ENCODE assay signal across 8 mouse cellular contexts in genomic region chr3:90292345-90293275, GRCm38 (mm10). TPM values are rescaled to one million over a fixed set of nuclear protein-coding genes. Genes with fewer than 3 reads are reported as not detected.
DNase-seq lines count a peak whose midpoint lies in the region; ATAC-seq lines count a peak whose summit lies in the region.

Gene Gatad2b, plus strand, starts transcription at chr3:90293178.

- intact Hi-C loops in left cerebral cortex, postnatal 14 days (cut with DNase I) = loop anchor here (5.0 kb wide), 1 partner anchor 80 kb away; no protein-coding TSS in a partner anchor

- peak; percentile 99 for ATAC-seq in intestine, embryonic 14.5 days (replicated peaks; ENCODE audit: low FRiP score, low TSS enrichment, low read depth)

- no peaks in the 10 kb centered on the region for H3K36me3 ChIP-seq in intestine, embryonic 14.5 days (ENCODE audit: control insufficient read depth, insufficient read depth, low read length)

- WGBS in intestine, embryonic 14.5 days = under 1% methylated on average over 45 of the region's 47 CpGs

- H3K4me2 ChIP-seq in intestine, embryonic 14.5 days (ENCODE audit: low read length) = peak within 1 kb of the TSS; percentile 91

- peak within 1 kb of the TSS; percentile 77 for H3K9ac ChIP-seq in intestine, embryonic 14.5 days (ENCODE audit: low read length)

- peak within 1 kb of the TSS; percentile 74 for H3K4me3 ChIP-seq in intestine, embryonic 14.5 days (ENCODE audit: low read depth, low read length)

- DNase-seq in adrenal gland, adult 18-20 months (ENCODE audit: low spot score in 2 of 2) = peak; percentile 94 to 96
- DNase-seq in embryo, embryonic 11 days = peak; percentile 99
- peak; percentile 99 for DNase-seq in gastrocnemius, postnatal 25 days
- DNase-seq in intestine, embryonic 14.5 days (ENCODE audit: low spot score) = peak; percentile 100
- peak; percentile 99 to 100 for DNase-seq in left cerebral cortex, postnatal 14 days (ENCODE audit: low spot score in 2 of 2)
- peak; percentile 100 for DNase-seq in mesoderm, embryonic 11.5 days (ENCODE audit: low read depth, low spot score)
- DNase-seq in right cerebral cortex, postnatal 36 days (ENCODE audit: low spot score in 2 of 2) = peak; percentile 99
- peak; percentile 99 for DNase-seq in yolk sac, embryonic 10.5 days (ENCODE audit: low spot score)

- H3K9me3 ChIP-seq in intestine, embryonic 14.5 days (ENCODE audit: control insufficient read depth, low read length) = no peaks in the 10 kb centered on the region

- peak within 1 kb of the TSS; percentile 96 for H3K27ac ChIP-seq in intestine, embryonic 14.5 days (ENCODE audit: low read depth)

- H3K27me3 ChIP-seq in intestine, embryonic 14.5 days (replicated peaks; ENCODE audit: control insufficient read depth, insufficient read depth, low read length) = no peaks in the 10 kb centered on the region

- H3K4me1 ChIP-seq in intestine, embryonic 14.5 days (replicated peaks; ENCODE audit: control insufficient read depth, insufficient read depth, low read length) = peaks cover 13% of the 10 kb centered on the region; the same call in 1 of the 2 replicates

RNA-seq across cellular contexts. Expression of gene Gatad2b, which starts in this region (rescaled TPM):
- total RNA-seq in adrenal gland, adult 18-20 months (2021) = 10 to 100 TPM; 50.0 to 64.5 TPM
- 10 to 100 TPM; 37.2 to 40.0 TPM for total RNA-seq in gastrocnemius, postnatal 25 days (2021)
- 15.5 and 16.0 TPM in 2 replicates for polyA plus RNA-seq in intestine, embryonic 14.5 days (2014; fragmentation: Nextera tagmentation; extraction: Ambion mirVana)
- 10 to 100 TPM; 89.0 to 96.0 TPM for total RNA-seq in left cerebral cortex, postnatal 14 days (2021)

Comparison
In these comparisons a context has a peak if more than half of its experiments do, and no peak if none do; other contexts are left out.
1. Peak in every context shown above with its lines: DNase-seq, ATAC-seq, H3K4me3 ChIP-seq and H3K27ac ChIP-seq.